Comparison of ENCODE assay signal across 9 mouse cellular contexts in the genomic region with DNA sequence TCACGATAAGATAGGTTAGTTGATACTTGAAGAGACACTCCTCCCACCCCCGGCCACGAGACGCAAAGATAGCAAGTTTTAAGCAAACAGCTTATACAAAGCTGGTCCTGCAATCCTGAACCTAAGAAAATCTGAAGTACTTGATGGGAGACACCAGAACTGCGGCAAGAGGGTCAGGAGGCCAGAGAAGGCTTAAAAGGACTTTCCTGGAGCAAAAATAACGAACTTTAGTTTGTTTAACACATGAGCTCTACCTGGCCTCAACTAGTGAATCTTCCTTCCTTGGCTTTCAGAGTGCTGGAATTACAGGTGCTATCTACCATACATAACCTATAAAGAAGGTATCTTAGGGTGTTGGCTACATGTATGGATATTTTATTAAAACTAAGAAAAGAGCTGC. TPM values are rescaled to one million over a fixed set of nuclear protein-coding genes. Genes with fewer than 3 reads are reported as not detected.
DNase-seq lines count a peak whose midpoint lies in the region; ATAC-seq lines count a peak whose summit lies in the region.
"Had no signal": no experiment of that assay in that cellular context is flagged by ENCODE, and none has a peak within 500 bp of the region (broad histone marks: within the 10 kb centered on the region; RNA-seq: fewer than 3 reads in every experiment).

No protein-coding gene starts in this region.

- H3K4me1 ChIP-seq in erythroblast, embryonic 14.5 days (ENCODE audit: control insufficient read depth) = peaks cover 56% of the 10 kb centered on the region
- H3K4me1 ChIP-seq in lung, embryonic 15.5 days = peaks cover 34% of the 10 kb centered on the region
- peaks cover 19% of the 10 kb centered on the region for H3K4me1 ChIP-seq in liver, embryonic 11.5 days (replicated peaks; ENCODE audit: control insufficient read depth, insufficient read depth, low read length)
- H3K4me1 ChIP-seq in stomach, embryonic 14.5 days (ENCODE audit: control insufficient read depth, insufficient read depth, low read length) = peaks cover 16% of the 10 kb centered on the region; the same call in 1 of the 2 replicates

- no peaks in the 10 kb centered on the region for H3K36me3 ChIP-seq in erythroblast, embryonic 14.5 days (ENCODE audit: control insufficient read depth)
- H3K36me3 ChIP-seq in lung, embryonic 15.5 days = no peaks in the 10 kb centered on the region
- no peaks in the 10 kb centered on the region for H3K36me3 ChIP-seq in liver, embryonic 11.5 days (ENCODE audit: control insufficient read depth, insufficient read depth, low read length)
- H3K36me3 ChIP-seq in stomach, embryonic 14.5 days (ENCODE audit: control insufficient read depth, insufficient read depth, low read length) = no peaks in the 10 kb centered on the region

- H3K4me3 ChIP-seq in erythroblast, embryonic 14.5 days (replicated peaks) = peak overlapping the region; percentile 47
- H3K4me3 ChIP-seq in lung, embryonic 15.5 days = peak overlapping the region; percentile 15; the same call in 1 of the 2 replicates
- H3K4me3 ChIP-seq in liver, embryonic 11.5 days (ENCODE audit: low read depth, low read length) = peak overlapping the region; percentile 43
- peak overlapping the region; percentile 54; the same call in 1 of the 2 replicates for H3K4me3 ChIP-seq in stomach, embryonic 14.5 days (ENCODE audit: low read depth, low read length)

- 12% methylated on average over 6 of the region's 6 CpGs for WGBS in lung, embryonic 15.5 days
- 16% methylated on average over 6 of the region's 6 CpGs for WGBS in liver, embryonic 11.5 days
- WGBS in stomach, embryonic 14.5 days = 13% methylated on average over 6 of the region's 6 CpGs

- peaks cover 62% of the 10 kb centered on the region for H3K27me3 ChIP-seq in erythroblast, embryonic 14.5 days (ENCODE audit: control insufficient read depth)
- peaks cover 40% of the 10 kb centered on the region for H3K27me3 ChIP-seq in lung, embryonic 15.5 days
- peaks cover 52% of the 10 kb centered on the region for H3K27me3 ChIP-seq in liver, embryonic 11.5 days (replicated peaks; ENCODE audit: control insufficient read depth, insufficient read depth, low read length)
- no peaks in the 10 kb centered on the region for H3K27me3 ChIP-seq in stomach, embryonic 14.5 days (ENCODE audit: control insufficient read depth, insufficient read depth, low read length)

- peaks cover 17% of the 10 kb centered on the region for H3K9me3 ChIP-seq in erythroblast, embryonic 14.5 days (ENCODE audit: control insufficient read depth, low read length)
- no peaks in the 10 kb centered on the region for H3K9me3 ChIP-seq in lung, embryonic 15.5 days
- H3K9me3 ChIP-seq in liver, embryonic 11.5 days (ENCODE audit: control insufficient read depth, low read length) = no peaks in the 10 kb centered on the region
- H3K9me3 ChIP-seq in stomach, embryonic 14.5 days (ENCODE audit: control insufficient read depth, low read depth, low read length) = no peaks in the 10 kb centered on the region

- no peak overlapping the region for H3K9ac ChIP-seq in lung, embryonic 15.5 days
- H3K9ac ChIP-seq in liver, embryonic 11.5 days (ENCODE audit: low read depth, low read length) = no peak overlapping the region
- no peak overlapping the region for H3K9ac ChIP-seq in stomach, embryonic 14.5 days (replicated peaks; ENCODE audit: low read depth, low read length)

- no peak for DNase-seq in lung, postnatal 10 days
- no peak for DNase-seq in liver, embryonic 11.5 days (ENCODE audit: low spot score)
- DNase-seq in right cerebral cortex, adult 2 months (ENCODE audit: low spot score in 2 of 2) = no peak
- DNase-seq in embryo, embryonic 11 days = no peak

- H3K4me2 ChIP-seq in lung, embryonic 15.5 days = peak overlapping the region; percentile 99
- H3K4me2 ChIP-seq in liver, embryonic 11.5 days = peak overlapping the region; percentile 90
- peak overlapping the region; percentile 99 for H3K4me2 ChIP-seq in stomach, embryonic 14.5 days (replicated peaks; ENCODE audit: low read depth, low read length)

- H3K27ac ChIP-seq in lung, embryonic 15.5 days = no peak overlapping the region
- H3K27ac ChIP-seq in liver, embryonic 11.5 days (ENCODE audit: low read depth, low read length) = no peak overlapping the region
- H3K27ac ChIP-seq in stomach, embryonic 14.5 days (ENCODE audit: low read length) = no peak overlapping the region

- ATAC-seq in erythroblast, adult 5-6 weeks (replicated peaks; ENCODE audit: low FRiP score, poor library complexity, severe bottlenecking) = no peak
- ATAC-seq in lung, embryonic 15.5 days (ENCODE audit: borderline replicate concordance, extremely low read depth, low FRiP score, low TSS enrichment) = no peak
- no peak for ATAC-seq in liver, embryonic 11.5 days (replicated peaks; ENCODE audit: low FRiP score)
- ATAC-seq in stomach, embryonic 14.5 days (ENCODE audit: insufficient number of reproducible peaks, insufficient read depth, low FRiP score, low read depth) = no peak

RNA-seq across cellular contexts. Expression of a gene that starts 0.9 kb away (rescaled TPM):
- polyA plus RNA-seq in erythroblast, embryonic 14.5 days (2012) = 0.29 and 0.38 TPM in 2 replicates
- not detected in 2 replicates for total RNA-seq in erythroblast, adult 5-6 weeks (2015; ENCODE audit: low replicate concordance)
- 5.0 TPM in 1 of 2 replicates, not detected in the other for total RNA-seq in erythroblast, adult 5-6 weeks (2017; ENCODE audit: low replicate concordance)
- 2.8 and 3.0 TPM in 2 replicates for polyA plus RNA-seq in lung, embryonic 15.5 days (2015; fragmentation: Nextera tagmentation; extraction: Ambion mirVana)
- 1.3 and 1.7 TPM in 2 replicates for polyA plus RNA-seq in liver, embryonic 11.5 days (2014; fragmentation: Nextera tagmentation; extraction: Ambion mirVana)
- polyA plus RNA-seq in stomach, embryonic 14.5 days (2014; fragmentation: Nextera tagmentation; extraction: Ambion mirVana) = 6.6 and 8.9 TPM in 2 replicates

RNA-seq across cellular contexts. Expression of a gene that starts 12.9 kb away (rescaled TPM):
- polyA plus RNA-seq in erythroblast, embryonic 14.5 days (2012) = 295 and 310 TPM in 2 replicates
- total RNA-seq in erythroblast, adult 5-6 weeks (2015; ENCODE audit: low replicate concordance) = 340 and 374 TPM in 2 replicates
- 154 and 205 TPM in 2 replicates for total RNA-seq in erythroblast, adult 5-6 weeks (2017; ENCODE audit: low replicate concordance)
- polyA plus RNA-seq in lung, embryonic 15.5 days (2015; fragmentation: Nextera tagmentation; extraction: Ambion mirVana) = 1,673 and 1,693 TPM in 2 replicates
- 2,995 and 3,090 TPM in 2 replicates for polyA plus RNA-seq in liver, embryonic 11.5 days (2014; fragmentation: Nextera tagmentation; extraction: Ambion mirVana)
- polyA plus RNA-seq in stomach, embryonic 14.5 days (2014; fragmentation: Nextera tagmentation; extraction: Ambion mirVana) = 1,510 and 1,553 TPM in 2 replicates

RNA-seq across cellular contexts. Expression of a gene that starts 13.3 kb away (rescaled TPM):
- polyA plus RNA-seq in erythroblast, embryonic 14.5 days (2012) = 6.0 and 7.7 TPM in 2 replicates
- total RNA-seq in erythroblast, adult 5-6 weeks (2015; ENCODE audit: low replicate concordance) = 31.3 and 37.9 TPM in 2 replicates
- total RNA-seq in erythroblast, adult 5-6 weeks (2017; ENCODE audit: low replicate concordance) = 98.1 and 151 TPM in 2 replicates
- polyA plus RNA-seq in lung, embryonic 15.5 days (2015; fragmentation: Nextera tagmentation; extraction: Ambion mirVana) = 18.0 and 20.6 TPM in 2 replicates
- polyA plus RNA-seq in liver, embryonic 11.5 days (2014; fragmentation: Nextera tagmentation; extraction: Ambion mirVana) = 7.0 and 8.3 TPM in 2 replicates
- 31.3 and 31.5 TPM in 2 replicates for polyA plus RNA-seq in stomach, embryonic 14.5 days (2014; fragmentation: Nextera tagmentation; extraction: Ambion mirVana)
- total RNA-seq: granulocyte monocyte progenitor cell, adult 5-6 weeks had no signal

RNA-seq across cellular contexts. Expression of a gene that starts 21.0 kb away (rescaled TPM):
- 90.4 and 109 TPM in 2 replicates for polyA plus RNA-seq in erythroblast, embryonic 14.5 days (2012)
- 69.0 and 102 TPM in 2 replicates for total RNA-seq in erythroblast, adult 5-6 weeks (2015; ENCODE audit: low replicate concordance)
- 52.9 and 63.3 TPM in 2 replicates for total RNA-seq in erythroblast, adult 5-6 weeks (2017; ENCODE audit: low replicate concordance)
- polyA plus RNA-seq in lung, embryonic 15.5 days (2015; fragmentation: Nextera tagmentation; extraction: Ambion mirVana) = 81.7 and 82.2 TPM in 2 replicates
- polyA plus RNA-seq in liver, embryonic 11.5 days (2014; fragmentation: Nextera tagmentation; extraction: Ambion mirVana) = 121 and 130 TPM in 2 replicates
- 71.3 and 80.0 TPM in 2 replicates for polyA plus RNA-seq in stomach, embryonic 14.5 days (2014; fragmentation: Nextera tagmentation; extraction: Ambion mirVana)

RNA-seq across cellular contexts. Expression of a gene that starts 29.9 kb away (rescaled TPM):
- not detected in 2 replicates for polyA plus RNA-seq in erythroblast, embryonic 14.5 days (2012)
- not detected in 2 replicates for total RNA-seq in erythroblast, adult 5-6 weeks (2015; ENCODE audit: low replicate concordance)
- not detected in 2 replicates for total RNA-seq in erythroblast, adult 5-6 weeks (2017; ENCODE audit: low replicate concordance)
- polyA plus RNA-seq in lung, embryonic 15.5 days (2015; fragmentation: Nextera tagmentation; extraction: Ambion mirVana) = 154 and 170 TPM in 2 replicates
- polyA plus RNA-seq in liver, embryonic 11.5 days (2014; fragmentation: Nextera tagmentation; extraction: Ambion mirVana) = 4.0 and 5.1 TPM in 2 replicates
- 196 and 205 TPM in 2 replicates for polyA plus RNA-seq in stomach, embryonic 14.5 days (2014; fragmentation: Nextera tagmentation; extraction: Ambion mirVana)
- total RNA-seq: granulocyte monocyte progenitor cell, adult 5-6 weeks had no signal
